Mouse (Mus musculus) cerebral cortex, adult 2 months (tissue): ENCODE results near the gene Cdc5l.

Source experiments
- WGBS: fragments of 180-500 bp; shearing (Covaris S2); methylation state at CpG from one replicate; pipeline ENCODE4 v1.1.7; 2018; 5-methylcytosine and 5-hydroxymethylcytosine counted together

The Cdc5l gene

DNA sequence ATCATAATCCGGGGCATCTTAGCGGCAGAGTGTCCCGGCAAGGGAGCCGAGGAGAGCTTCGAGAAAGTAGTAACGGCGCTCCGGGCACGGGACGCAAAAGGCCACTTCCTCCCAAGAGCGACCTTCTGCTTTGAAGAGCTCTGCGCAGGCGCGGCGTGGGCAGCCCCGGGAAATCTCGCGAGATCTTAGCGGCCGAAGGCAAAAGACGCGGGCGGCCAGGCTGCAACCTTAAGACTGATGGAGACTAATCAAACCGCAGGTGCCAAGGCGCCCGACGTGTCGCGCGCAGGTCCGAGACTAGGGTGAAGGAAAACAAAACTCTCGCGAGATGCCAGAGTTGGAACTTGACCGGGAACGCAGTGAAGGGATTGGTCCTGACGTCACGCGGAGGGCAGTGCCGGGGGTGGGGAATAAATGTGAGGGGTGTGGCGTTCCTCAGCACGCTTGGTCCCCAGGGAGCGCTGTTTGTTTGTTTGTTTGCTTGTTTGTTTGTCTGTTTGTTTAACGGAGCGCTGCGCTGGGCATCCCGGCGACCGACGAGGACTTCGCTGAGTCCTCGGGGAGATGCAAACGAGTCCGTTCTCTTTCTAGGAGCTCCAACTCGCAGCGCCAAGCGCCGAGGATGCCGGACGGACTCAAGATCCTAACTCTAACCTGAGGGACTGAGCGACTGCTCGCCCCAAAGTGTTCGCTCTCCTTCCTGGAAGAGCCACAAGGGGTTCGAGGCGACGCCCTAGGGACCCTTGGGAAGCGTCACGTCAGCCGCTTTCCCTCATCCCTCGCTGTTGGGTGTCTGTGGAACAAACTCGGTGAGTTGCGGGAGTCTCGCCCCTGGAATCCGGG lies at the start of gene Cdc5l:
Cdc5l (minus strand) TSS at position 319 of the 843 bp plus-strand sequence.
- WGBS = under 1% methylated on average over 73 of the region's 73 CpGs

DNA sequence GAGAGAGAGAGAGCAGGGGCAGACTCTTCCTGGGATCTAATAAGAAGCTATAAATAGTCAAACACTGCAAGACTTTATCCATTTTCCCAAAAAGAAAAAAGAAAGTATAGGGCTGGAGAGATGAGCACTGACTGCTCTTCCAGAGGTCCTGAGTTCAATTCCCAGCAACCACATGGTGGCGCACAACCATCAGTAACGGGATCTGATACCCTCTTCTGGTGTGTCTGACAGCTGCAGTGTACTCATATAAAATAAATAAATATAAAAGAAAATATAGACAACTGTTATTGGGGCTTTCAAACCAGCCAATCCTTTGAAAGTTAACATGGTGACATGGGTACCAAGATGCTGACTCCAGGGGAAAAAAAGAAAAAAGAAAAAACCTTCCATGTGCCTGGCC lies 46.9 kb upstream of the Cdc5l start:
- WGBS = 27% methylated on average over 2 of the region's 2 CpGs

DNA sequence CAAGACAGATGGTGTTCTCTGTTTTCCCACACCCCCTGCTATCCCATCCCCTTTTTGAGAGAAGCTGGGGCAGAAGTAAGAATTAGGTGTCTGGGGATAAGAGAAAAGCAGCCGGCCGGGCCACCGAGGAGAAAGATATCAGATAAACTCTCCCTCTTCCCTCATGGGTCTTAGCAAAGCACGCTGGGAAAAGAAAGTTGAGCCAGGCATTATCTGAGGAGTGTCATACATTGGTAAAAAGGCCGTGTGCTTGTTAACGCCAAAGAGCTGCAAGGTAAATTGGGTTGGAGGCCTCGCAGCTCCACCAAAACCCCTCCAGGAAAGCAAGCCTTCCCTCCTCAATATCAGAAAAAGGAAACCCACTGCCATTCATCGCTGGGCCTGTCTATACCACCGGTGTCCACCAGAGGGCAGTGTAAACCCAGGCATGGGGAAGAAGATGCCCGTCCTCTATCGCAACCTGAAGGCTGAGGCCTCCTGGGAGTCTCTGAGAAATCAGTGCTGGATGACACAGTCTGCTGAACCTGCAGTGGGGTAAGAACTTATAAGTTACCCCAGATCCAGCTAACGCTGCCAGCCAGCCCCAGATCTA lies 44.8 kb upstream of the Cdc5l start:
- WGBS = 16% methylated on average over 12 of the region's 12 CpGs

DNA sequence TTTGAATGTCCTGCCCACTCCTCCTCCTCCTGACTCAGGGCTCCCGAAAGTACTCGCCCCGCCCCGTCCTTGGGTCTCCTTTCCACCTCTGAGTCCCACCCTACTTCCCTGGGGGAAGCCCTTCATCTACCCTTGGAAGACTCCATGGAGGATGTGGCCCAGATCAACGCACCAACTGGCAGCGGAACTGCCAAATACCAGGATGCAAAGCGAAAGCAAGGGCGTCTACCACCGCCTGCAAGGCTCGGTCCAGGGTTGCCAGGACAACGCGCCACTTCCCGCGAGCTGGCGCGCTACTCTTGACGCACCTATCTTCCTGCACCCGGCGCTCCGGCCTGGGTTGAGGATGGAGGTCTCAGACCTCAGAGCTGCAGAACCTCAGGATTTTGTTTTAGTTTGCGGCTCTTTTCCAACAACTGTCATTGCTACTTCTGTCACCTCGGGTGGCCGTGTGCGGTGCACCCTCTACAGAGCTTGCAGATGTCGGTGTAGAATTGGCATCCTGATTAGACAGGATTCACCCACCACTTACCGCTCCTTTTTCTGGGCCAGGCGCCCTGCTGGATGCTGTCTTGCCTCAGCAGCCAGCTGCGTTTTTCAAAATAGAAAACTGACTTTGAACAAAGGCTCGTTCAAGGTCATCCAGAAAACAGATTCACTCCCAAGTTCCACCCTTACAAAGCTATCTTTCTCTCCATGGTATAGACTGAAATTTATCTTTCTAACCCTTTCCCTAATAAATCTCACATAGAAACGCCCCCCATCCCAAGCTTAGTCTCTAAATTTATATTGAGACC lies 41.3 kb upstream of the Cdc5l start, which contains the start of gene Spats1:
Spats1 (minus strand) TSS at position 747 of the 797 bp plus-strand sequence.
- 2% methylated on average over 30 of the region's 30 CpGs for WGBS

DNA sequence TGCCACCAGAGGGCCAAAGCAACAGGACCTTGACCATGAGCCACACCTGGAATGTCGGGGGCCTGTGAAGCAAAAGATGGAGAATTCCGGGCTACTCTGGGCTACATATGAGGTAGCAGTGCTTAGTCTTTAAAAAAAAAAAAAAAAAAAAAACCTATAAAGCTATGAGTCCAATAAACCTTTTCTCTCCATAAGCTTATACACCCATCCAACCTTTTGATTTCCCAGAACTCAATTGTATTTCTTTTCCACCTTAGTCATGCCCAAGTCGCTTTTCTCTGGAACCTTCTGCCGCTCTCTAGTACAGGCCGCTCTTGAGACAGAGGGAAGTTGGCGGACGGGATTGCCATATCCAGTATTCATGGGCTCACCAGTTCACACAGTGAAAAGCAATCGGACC lies 40.6 kb upstream of the Cdc5l start:
- 60% methylated on average over 8 of the region's 8 CpGs for WGBS

DNA sequence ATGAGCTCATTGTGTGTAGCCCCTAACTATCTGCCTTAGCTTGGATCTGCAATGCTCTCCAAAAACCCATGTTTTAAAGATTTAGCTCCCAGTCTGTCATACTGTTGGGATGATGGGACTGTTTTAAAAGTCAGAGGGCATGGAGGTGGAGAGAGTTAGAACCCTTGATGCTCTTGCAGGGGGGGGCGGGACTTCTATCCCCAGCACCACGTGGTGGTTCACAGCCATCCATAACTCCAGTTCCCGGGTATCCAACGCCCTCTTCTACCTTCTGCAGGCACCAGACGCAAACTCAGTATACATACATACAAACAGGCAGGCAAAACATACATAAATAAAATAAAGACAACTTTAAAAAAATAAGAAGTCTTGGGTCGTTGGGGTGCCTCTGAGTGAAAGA lies 40.1 kb upstream of the Cdc5l start:
- WGBS = 83% methylated on average over 6 of the region's 6 CpGs

DNA sequence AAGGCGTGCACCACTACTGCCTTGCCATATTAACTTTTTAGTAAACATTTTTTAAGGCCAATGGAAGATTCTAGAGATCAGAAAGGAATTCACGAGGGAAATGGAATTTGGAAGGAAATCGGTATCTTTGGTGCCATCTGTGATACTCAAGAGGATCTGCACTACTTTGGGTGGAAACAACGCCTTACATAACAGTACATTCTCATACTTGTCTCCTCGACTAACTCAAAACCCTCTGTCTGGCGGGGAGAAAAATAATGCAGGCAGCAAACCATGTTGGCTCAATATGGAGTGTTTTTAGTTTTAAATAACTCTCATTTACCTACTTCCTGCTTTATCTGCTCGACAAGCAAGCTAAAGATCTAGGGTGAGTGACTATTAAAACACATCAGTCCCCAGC lies 37.2 kb upstream of the Cdc5l start:
- 40% methylated on average over 7 of the region's 7 CpGs for WGBS

DNA sequence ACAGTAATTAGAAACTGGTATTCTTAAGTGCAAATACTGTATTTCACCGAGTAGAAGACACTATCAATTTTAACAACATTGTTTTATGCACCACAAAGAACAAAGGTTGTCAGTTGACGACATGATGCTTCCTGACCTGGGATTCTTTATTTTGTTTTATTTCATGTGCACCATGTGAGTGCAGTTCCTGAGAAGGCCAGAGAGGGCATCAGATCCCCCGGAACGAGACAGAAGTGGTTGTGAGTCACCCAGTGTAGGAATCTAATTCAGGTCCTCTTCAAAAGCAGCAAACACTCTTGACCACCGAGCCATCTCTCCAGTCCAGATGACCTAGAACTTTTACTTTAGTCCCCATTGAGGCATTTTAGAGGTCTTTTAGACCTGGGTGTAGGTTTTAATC lies 34.8 kb upstream of the Cdc5l start:
- 82% methylated on average over 5 of the region's 5 CpGs for WGBS

DNA sequence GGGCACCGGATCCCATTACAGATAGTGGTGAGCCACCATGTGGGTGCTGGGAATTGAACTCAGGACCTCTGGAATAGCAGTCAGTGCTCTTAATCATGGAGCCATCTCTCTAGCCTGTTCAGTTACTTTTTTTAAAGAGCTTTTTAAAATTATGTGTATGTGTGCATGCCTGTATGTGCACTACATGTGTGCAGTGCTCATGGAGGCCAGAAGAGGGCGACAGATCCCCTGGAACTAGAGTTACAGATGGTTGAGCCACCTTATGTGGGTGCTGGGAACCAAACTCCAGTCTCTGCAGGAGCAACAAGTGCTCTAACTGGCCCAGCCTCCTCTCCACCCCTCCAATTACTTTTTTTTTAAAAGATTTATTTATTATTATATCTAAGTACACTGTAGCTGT lies 33.2 kb upstream of the Cdc5l start:
- WGBS = 66% methylated on average over 2 of the region's 2 CpGs

DNA sequence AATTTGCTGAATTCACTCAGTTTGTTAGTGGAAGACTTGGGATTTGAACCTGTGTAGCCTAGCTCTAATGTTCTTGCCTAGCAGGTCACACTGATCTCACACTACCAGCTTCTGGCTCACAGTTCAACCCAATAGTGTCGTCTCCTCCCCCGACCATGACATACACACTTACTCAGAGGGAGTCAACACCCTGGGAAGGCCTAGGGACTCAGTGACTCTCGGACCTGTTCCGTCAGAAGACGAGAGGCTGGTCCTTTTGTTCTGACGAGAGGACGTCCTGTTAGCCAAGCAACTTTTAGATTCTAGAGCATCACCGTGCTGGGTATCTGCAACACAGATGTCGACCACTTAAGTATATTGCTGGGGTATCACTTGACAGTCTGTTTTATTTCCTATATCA lies 30.7 kb upstream of the Cdc5l start:
- 90% methylated on average over 9 of the region's 9 CpGs for WGBS

DNA sequence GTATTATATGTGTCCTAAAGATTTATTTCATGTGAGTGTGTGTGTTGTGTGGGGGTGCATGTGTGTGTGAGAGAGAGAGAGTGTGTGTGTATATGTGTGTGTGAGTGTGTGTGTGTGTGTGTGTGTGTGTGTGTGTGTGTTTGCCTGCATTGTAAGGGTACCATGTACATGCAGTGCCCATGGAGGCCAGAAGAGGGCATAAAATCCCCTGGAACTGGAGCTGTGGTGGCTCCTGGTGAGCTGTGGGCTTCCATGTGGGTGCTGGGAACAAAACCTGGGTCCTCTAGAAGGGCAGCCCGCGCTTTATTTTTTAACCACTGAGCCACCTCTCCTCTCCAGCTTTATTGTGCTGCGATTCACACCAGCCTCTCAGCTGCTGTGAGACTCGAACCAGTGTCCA lies 29.0 kb upstream of the Cdc5l start:
- 97% methylated on average over 4 of the region's 4 CpGs for WGBS

DNA sequence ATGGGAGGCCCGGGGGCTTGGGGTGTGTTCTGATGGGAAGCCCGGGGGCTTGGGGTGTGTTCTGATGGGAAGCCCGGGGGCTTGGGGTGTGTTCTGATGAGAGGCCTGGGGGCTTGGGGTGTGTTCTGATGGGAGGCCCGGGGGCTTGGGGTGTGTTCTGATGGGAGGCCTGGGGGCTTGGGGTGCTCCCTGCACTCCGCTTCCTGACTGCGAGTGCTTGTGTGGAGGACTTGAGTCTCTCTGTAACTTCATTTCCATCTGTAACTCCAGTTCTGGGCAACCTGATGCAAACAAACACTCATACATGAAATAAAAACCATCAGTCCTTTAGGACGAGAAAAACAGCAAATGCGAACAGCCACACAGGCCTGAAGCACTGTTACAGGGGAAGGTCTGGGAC lies 25.5 kb upstream of the Cdc5l start:
- 93% methylated on average over 8 of the region's 8 CpGs for WGBS

DNA sequence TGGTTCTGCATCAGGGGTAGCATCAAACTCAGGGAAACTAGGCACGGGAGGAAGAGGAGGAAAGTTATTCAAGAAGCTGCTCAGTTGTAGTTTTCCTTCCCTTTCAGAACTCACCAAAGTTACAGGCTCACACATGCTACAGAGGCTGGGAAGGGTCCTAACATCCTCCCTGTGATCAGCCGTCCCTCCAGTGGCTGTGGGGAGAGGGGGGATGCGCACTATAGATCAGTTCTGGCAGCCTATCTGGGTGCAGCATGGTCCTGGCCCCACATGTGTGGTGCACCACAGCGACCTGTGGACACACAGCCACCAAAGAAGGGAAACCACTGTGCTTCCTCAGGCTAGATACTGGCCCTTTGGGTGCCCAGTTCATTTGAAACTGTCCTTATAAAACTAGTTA lies 25.0 kb upstream of the Cdc5l start:
- WGBS = 91% methylated on average over 4 of the region's 4 CpGs

DNA sequence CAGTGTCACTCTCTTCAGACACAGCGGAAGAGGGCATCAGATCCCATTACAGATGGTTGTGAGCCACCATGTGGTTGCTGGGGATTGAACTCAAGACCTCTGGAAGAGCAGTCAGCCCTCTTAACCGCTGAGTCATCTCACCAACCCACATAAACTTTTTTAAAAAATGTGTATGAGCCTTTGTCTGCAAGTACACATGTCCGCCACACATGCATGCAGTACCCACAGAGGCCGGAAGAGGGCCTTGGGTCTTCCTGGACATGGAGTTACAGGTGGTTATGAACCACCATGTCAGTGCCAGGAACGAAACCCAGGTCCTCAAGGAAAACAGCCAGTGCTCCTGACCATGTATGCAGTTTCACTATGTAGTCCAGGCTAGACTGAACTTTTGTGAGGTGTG lies 23.9 kb upstream of the Cdc5l start:
- whole genome bisulfite sequencing = 91% methylated on average over 5 of the region's 5 CpGs

DNA sequence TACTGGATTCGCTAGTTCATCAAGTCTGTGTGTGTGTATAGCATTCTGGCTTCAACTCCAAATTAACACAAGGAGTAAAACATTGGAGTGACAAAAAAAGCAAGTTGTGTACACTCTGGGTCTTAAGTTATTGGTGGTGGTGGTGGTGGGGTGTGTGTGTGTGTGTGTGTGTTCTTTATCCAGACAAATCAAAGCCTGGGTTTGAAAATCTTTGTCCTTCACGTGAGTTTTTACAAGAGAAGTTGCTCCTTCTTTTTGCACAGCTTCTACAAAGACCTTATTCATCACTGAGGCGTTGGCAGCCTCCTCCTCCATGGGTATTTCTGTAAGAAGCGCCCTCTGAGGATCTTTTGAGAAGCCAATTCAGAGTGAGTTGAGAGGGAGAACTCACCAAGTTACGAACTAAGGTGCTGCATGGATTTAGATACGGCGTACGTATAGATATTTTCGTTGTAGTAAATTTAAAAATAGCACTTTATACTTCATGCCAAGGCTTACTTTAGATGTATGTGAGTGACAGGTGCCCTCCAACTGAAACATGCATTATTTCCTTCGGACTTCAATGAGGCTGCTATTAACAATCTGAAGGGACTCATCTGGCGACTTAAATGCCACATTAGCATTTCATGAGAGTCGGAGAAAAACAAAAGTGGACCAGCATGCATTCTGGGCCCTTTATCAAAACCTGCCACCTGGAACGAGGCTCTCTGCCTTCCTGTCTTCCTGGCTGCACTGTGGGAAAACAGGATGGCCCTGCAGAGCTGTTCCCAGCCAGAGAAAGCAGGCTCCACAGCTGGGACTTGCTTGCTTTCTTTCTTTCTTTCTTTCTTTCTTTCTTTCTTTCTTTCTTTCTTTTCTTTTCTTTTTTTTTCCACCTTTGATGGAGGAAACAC lies 23.0 kb upstream of the Cdc5l start:
- WGBS = 22% methylated on average over 13 of the region's 13 CpGs

DNA sequence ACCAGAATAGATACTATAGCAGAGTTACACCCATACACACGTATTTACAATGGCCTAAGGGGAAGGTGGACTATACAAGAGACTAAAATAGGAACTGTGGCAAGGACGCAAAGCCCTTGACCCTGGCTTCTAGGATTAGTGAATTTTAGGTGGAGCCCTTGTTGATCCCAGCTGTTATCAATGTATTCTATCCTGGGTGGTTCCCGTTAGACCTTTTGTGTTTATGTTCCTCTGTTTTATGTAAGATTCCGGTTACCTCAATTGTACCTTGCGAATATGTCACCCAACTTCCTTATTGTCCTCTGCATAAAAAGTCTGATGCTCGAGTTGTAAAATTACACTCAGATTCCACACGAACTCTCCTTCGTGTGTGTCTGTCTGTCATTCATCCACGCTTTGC lies 22.2 kb upstream of the Cdc5l start:
- 67% methylated on average over 9 of the region's 9 CpGs for WGBS

DNA sequence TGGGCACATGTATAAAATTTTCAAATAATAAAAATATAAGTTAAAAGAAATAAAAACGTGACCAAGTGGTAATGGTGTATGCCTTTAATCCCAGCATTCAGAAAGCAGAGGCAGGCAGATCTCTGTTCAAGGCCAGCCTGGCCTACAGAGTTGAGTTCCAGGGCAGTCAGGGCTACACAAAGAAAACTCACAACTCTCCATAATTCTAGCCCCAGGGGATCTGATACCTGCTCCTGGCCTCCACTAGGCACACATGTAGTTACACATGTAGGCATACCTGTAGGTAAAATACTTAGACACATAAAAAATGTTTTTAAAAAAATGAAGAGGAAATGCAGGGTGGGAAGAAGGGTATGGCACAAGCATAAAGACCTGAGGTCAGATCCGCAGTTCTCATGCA lies 21.3 kb upstream of the Cdc5l start:
- 98% methylated on average over 2 of the region's 2 CpGs for WGBS

DNA sequence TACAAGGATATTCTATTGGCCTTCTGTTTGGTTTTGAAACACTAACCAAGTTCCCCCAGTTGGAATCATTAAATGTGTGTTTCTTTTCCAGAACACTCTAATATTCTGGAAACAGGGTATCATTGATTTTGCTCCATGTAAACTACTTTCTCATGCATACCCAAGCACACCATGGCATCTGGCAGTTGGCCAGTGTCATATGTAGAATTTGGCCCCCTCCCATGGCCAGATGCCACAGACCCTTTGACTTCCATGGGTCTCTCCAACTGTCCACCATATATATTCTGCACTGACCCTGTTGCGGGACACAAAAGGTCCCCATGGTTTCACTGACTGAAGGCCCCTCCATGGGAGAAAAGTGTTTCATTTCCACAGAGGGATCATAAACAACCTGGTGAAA lies 18.7 kb upstream of the Cdc5l start:
- 98% methylated on average over 1 of the region's 1 CpGs for WGBS

DNA sequence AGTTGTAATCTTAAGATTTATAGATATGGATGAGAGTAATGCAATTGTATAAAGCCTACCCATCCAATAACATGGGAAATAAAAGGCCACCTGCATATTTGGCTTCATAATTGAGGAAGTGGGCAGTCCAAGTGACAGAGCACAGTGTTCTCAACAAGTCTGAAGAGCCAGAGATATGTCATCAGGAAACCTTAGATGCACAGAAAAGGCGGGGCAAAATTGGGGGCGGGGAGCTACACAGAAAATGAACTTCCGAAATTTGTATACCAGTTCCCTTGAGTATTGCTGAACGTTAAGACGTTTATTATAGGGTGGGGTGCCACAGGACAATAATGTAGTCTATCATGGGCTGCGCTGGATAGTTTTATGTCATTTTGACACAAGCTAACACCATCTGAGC lies 16.6 kb upstream of the Cdc5l start:
- WGBS = 94% methylated on average over 6 of the region's 6 CpGs

DNA sequence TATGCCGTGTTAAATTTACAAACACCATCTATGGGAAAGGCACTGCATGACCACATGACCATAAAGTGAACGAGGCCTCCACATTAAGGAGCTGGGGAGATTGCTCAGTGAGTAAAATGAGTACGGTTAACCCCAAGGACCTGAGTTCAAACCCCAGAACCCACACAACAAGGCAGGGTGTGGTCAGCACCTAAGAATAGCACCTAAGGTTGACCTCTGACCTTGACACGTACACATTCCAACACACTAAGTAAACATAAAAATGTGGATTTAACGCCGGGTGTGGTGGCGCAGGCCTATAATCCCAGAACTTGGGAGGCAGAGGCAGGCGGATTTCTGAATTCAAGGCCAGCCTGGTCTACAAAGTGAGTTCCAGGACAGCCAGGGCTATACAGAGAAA lies 16.0 kb upstream of the Cdc5l start:
- 96% methylated on average over 8 of the region's 8 CpGs for WGBS

DNA sequence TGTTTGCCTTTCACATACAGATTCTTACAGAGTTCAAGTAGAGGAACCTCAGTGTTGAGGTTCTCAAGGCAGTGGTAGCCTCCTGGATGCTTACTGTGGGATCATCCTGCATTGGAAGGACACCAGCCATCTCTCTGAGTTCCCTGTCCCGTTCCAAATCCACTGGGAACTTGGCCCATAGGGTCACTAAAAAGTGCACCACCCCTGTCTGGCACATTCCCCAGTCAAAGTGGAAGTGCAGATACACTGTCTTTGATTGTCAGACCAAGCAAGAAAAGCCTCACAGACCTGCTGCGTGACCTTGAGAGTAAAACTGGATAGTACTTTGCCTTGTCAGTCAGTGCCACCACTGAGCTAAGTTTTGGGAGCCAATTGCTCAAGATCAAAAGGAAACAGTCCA lies 13.5 kb upstream of the Cdc5l start:
- 76% methylated on average over 2 of the region's 2 CpGs for WGBS

DNA sequence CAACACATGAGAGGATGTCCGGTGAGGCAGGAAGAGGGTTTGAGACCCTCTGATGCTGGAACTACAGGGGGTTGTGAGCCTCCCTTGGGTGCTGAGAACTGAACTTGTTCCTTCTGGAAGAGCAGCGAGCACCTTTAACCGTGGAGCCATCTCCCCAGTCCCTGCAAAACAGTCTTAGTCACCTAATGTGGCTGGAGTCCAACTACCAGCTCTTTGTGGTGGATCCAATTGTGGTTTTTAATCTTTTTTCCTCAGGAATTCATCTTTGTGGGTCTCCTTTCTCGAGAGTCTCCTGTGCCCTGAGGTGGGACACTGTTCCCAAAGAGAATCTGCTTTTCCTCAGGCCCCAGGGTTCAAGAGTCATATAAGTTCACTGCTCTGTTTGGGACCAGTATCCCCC lies 12.4 kb upstream of the Cdc5l start:
- 83% methylated on average over 4 of the region's 4 CpGs for WGBS
